Mouse (Mus musculus): Measurements from ENCODE around the gene Myo10. TPM values are rescaled to one million over a fixed set of nuclear protein-coding genes. Genes with fewer than 3 reads are reported as not detected.
"Not testable (repeated sequence)": the region's sequence is repeated elsewhere in the genome, so short reads cannot be mapped to it uniquely, and the experiment has no call there.

Gene Myo10
- polyA plus RNA-seq, 1 experiment from 2014 or later, result 27.3 TPM

GRCm38 (mm10) chr15:25702602-25703001 lies 80.3 kb downstream of the Myo10 start:
- no peak overlapping the region for H3K27ac ChIP-seq
- WGBS (ENCODE audit: missing documents), result 95% methylated on average over 3 of the region's 5 CpGs
- no peak overlapping the region for H3K4me3 ChIP-seq (ENCODE audit: inconsistent target)
- H3K36me3 ChIP-seq (ENCODE audit: inconsistent target), result no peaks in the 10 kb centered on the region
- H3K79me2 ChIP-seq (ENCODE audit: inconsistent target), result no peaks in the 10 kb centered on the region

GRCm38 (mm10) chr15:25704809-25705585 lies 82.7 kb downstream of the Myo10 start:
- 92% methylated on average over 11 of the region's 11 CpGs for WGBS (ENCODE audit: missing documents)

GRCm38 (mm10) chr15:25706874-25707554 lies 84.7 kb downstream of the Myo10 start:
- Histone ChIP-seq H3K27ac (no peak overlapping the region), H3K79me2 (ENCODE audit: inconsistent target) (no peaks in the 10 kb centered on the region), H3K36me3 (ENCODE audit: inconsistent target) (no peaks in the 10 kb centered on the region), H3K4me3 (ENCODE audit: inconsistent target) (no peak overlapping the region)
- WGBS (ENCODE audit: missing documents), result 93% methylated on average over 19 of the region's 19 CpGs

More at GRCm38 (mm10) chr15:25704809-25705585, 82.7 kb downstream of the Myo10 start:
- Histone ChIP-seq H3K27ac (no peak overlapping the region), H3K4me3 (ENCODE audit: inconsistent target) (no peak overlapping the region), H3K36me3 (ENCODE audit: inconsistent target) (no peaks in the 10 kb centered on the region), H3K79me2 (ENCODE audit: inconsistent target) (no peaks in the 10 kb centered on the region)

- H3K36me3 ChIP-seq (ENCODE audit: inconsistent target), result no peaks in the 10 kb centered on the region
- no peaks in the 10 kb centered on the region for H3K79me2 ChIP-seq (ENCODE audit: inconsistent target)
- no peak overlapping the region for H3K4me3 ChIP-seq (ENCODE audit: inconsistent target)
- 100% methylated on average over 1 of the region's 1 CpGs for WGBS (ENCODE audit: missing documents)
- no peak overlapping the region for H3K27ac ChIP-seq
These were observed 85.6 kb downstream of the Myo10 start for GRCm38 (mm10) chr15:25707891-25708290.

GRCm38 (mm10) chr15:25710876-25711275 lies 88.6 kb downstream of the Myo10 start:
- 83% methylated on average over 10 of the region's 10 CpGs for WGBS (ENCODE audit: missing documents)
- H3K36me3 ChIP-seq (ENCODE audit: inconsistent target), result no peaks in the 10 kb centered on the region
- no peaks in the 10 kb centered on the region for H3K79me2 ChIP-seq (ENCODE audit: inconsistent target)
- H3K27ac ChIP-seq, result no peak overlapping the region
- no peak overlapping the region for H3K4me3 ChIP-seq (ENCODE audit: inconsistent target)

- Histone ChIP-seq H3K79me2 (ENCODE audit: inconsistent target) (no peaks in the 10 kb centered on the region), H3K36me3 (ENCODE audit: inconsistent target) (no peaks in the 10 kb centered on the region), H3K4me3 (ENCODE audit: inconsistent target) (no peak overlapping the region), H3K27ac (no peak overlapping the region)
- 77% methylated on average over 4 of the region's 4 CpGs for WGBS (ENCODE audit: missing documents)
These were observed 90.6 kb downstream of the Myo10 start for GRCm38 (mm10) chr15:25712877-25713276.

- no peak overlapping the region for H3K4me3 ChIP-seq (ENCODE audit: inconsistent target)
- no peak overlapping the region for H3K27ac ChIP-seq
- no peaks in the 10 kb centered on the region for H3K79me2 ChIP-seq (ENCODE audit: inconsistent target)
- H3K36me3 ChIP-seq (ENCODE audit: inconsistent target), result no peaks in the 10 kb centered on the region
- 96% methylated on average over 38 of the region's 38 CpGs for WGBS (ENCODE audit: missing documents)
These were observed 91.4 kb downstream of the Myo10 start for GRCm38 (mm10) chr15:25713587-25714361.

- WGBS (ENCODE audit: missing documents), result 93% methylated on average over 10 of the region's 10 CpGs
- H3K36me3 ChIP-seq (ENCODE audit: inconsistent target), result no peaks in the 10 kb centered on the region
- H3K4me3 ChIP-seq (ENCODE audit: inconsistent target), result no peak overlapping the region
- H3K27ac ChIP-seq, result no peak overlapping the region
- no peaks in the 10 kb centered on the region for H3K79me2 ChIP-seq (ENCODE audit: inconsistent target)
These were observed 93.1 kb downstream of the Myo10 start for GRCm38 (mm10) chr15:25715218-25715995.

GRCm38 (mm10) chr15:25715996-25716395 lies 93.7 kb downstream of the Myo10 start:
- WGBS (ENCODE audit: missing documents), result 94% methylated on average over 10 of the region's 11 CpGs
- no peak overlapping the region for H3K27ac ChIP-seq
- H3K36me3 ChIP-seq (ENCODE audit: inconsistent target), result no peaks in the 10 kb centered on the region
- H3K79me2 ChIP-seq (ENCODE audit: inconsistent target), result no peaks in the 10 kb centered on the region
- no peak overlapping the region for H3K4me3 ChIP-seq (ENCODE audit: inconsistent target)

GRCm38 (mm10) chr15:25717006-25717405 lies 94.7 kb downstream of the Myo10 start:
- H3K79me2 ChIP-seq (ENCODE audit: inconsistent target), result no peaks in the 10 kb centered on the region
- no peaks in the 10 kb centered on the region for H3K36me3 ChIP-seq (ENCODE audit: inconsistent target)
- 39% methylated on average over 3 of the region's 3 CpGs for WGBS (ENCODE audit: missing documents)
- no peak overlapping the region for H3K4me3 ChIP-seq (ENCODE audit: inconsistent target)
- H3K27ac ChIP-seq, result no peak overlapping the region

- 100% methylated on average over 1 of the region's 4 CpGs for WGBS (ENCODE audit: missing documents)
- not testable (repeated sequence) for H3K36me3 ChIP-seq (ENCODE audit: inconsistent target); H3K4me3 ChIP-seq (ENCODE audit: inconsistent target); H3K27ac ChIP-seq; H3K79me2 ChIP-seq (ENCODE audit: inconsistent target)
These were observed 95.8 kb downstream of the Myo10 start for GRCm38 (mm10) chr15:25718104-25718503.

- Histone ChIP-seq H3K27ac (no peak overlapping the region), H3K4me3 (ENCODE audit: inconsistent target) (no peak overlapping the region), H3K79me2 (ENCODE audit: inconsistent target) (no peaks in the 10 kb centered on the region), H3K36me3 (ENCODE audit: inconsistent target) (0 out of 2 replicates have a peak, but pooled peaks cover 6% of the 10 kb centered on the region)
- WGBS (ENCODE audit: missing documents), result 94% methylated on average over 8 of the region's 8 CpGs
These were observed 96.9 kb downstream of the Myo10 start for GRCm38 (mm10) chr15:25719270-25719669.

- Histone ChIP-seq H3K79me2 (ENCODE audit: inconsistent target) (no peaks in the 10 kb centered on the region), H3K36me3 (ENCODE audit: inconsistent target) (0 out of 2 replicates have a peak, but pooled peaks cover 6% of the 10 kb centered on the region), H3K4me3 (ENCODE audit: inconsistent target) (no peak overlapping the region), H3K27ac (no peak overlapping the region)
- 95% methylated on average over 6 of the region's 6 CpGs for WGBS (ENCODE audit: missing documents)
These were observed 97.9 kb downstream of the Myo10 start for GRCm38 (mm10) chr15:25720263-25720662.

Measured in macrophage (primary cell).